Mouse (Mus musculus) retina, embryonic 14.5 days (tissue): ENCODE results near the gene Fndc5.

Source experiments
- DNase-seq: peaks from one replicate; pipeline ENCODE4 v3.0.0-alpha.2; 2015; ENCODE audit warnings: low spot score

Fndc5 gene

DNA sequence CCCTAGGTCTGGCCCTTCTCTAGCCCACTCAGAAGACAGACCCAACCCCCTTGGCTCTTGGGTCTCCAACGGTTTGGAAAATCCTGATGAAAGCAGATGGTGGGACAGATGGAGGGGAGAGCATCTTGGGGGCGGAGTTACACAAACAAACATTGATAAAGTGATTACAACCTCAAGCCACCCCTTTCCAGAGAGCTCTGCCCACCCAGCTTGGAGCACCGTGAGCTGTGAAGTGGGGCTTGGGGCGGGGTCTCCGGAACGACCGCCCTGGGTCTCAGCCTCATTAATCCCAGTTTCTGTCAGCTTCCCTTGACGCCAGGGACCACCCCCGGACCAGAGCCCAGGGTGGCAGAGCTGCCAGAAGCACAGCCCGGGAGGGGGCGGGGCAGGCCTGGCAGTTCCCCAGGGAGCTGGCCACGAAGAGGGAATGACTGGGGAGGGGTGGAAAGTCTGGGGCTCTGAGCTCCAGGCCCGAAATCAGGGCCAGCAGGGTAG lies 12.1 kb upstream of the Fndc5 start:
- peak; percentile 73 for DNase-seq

- DNase-seq: peak; percentile 64
These were observed 10.9 kb upstream of the Fndc5 start for GRCm38 (mm10) chr4:129125736-129126451.

DNA sequence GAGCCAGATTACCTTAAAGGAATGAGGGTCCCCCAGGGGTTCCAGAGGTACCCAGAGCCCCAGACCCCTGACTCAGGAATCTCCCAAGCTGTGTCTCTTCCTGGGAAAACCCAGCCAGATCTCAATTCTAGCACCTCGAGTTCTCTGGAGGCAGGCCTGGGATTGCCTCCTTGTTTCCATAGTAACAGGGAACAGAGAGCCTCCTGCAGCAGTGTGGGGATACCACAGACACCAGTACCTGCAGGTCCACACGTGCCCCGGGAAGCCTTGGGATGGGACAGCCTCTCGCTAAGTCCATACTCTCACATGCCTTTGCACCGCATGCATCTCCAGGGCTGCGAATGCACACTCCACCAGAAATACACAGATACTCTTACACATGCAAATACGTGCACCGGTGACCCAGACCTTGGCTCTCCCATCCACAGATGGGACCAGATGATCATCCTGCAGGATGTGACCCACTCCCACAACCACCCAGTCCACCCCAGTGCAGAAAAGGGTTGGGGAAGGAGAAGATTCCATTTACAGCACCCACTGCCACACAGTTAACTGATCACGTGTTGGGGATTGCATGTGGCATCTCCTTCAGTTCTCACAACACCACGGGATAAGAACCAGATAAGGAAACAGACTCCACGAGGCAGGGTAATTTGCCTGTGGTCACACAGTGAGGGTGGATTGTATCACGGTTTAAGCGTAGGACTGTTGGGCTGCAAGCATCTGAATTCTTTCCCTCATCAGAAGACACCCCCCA lies 8.0 kb upstream of the Fndc5 start:
- DNase-seq: no peak

- no peak for DNase-seq
These were observed 7.4 kb upstream of the Fndc5 start for GRCm38 (mm10) chr4:129129387-129129786.

DNA sequence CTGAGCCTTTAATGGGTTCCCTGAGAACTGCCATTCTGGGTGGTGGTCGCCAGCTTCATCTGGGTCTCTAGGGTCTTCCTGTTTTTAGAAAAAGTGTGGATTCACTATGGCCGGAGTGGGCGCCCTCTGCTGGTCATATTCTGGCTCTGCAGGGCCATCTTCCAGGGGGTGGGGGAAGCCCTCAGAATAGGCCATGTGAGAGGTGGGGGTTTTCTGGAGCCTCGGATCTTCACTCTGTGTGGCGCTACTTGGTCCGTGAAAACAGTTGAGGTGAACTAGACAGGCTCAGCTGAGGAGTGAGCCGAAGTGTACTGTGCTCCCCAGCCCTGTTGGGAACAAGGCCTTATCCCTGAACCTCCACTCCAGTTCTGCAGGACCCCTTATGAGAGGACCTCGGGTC lies 6.7 kb upstream of the Fndc5 start:
- DNase-seq: peak; percentile 84

DNA sequence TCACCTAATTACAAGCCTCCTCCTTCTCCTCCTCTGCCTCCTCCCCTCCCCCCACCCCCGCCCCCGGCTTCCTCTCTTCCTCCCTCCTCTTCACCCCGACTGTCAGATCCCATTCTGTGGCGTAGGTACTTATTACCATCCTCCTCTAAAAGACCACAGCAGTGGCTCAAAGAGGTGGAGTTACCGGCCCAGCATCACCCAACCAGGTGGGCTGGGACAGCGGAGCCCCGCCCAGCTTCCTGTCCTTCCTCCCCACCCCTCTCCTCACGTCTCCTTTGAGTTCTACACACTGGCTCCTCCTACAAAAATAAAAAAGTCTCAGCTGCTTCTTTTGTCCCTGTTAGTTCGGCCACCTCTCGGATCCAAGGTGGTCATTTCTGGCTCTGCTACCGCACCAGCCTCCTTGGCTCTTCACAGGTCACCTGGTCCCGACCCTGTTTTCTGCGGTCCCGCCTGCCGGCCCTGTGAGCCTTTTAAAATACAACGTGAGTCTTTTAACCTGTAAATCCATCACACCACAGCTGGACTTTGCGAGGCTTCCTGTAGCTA lies 6.0 kb upstream of the Fndc5 start:
- no peak for DNase-seq

- DNase-seq: peak; percentile 97
These were observed 1.8 kb upstream of the Fndc5 start for GRCm38 (mm10) chr4:129134799-129135585.

DNA sequence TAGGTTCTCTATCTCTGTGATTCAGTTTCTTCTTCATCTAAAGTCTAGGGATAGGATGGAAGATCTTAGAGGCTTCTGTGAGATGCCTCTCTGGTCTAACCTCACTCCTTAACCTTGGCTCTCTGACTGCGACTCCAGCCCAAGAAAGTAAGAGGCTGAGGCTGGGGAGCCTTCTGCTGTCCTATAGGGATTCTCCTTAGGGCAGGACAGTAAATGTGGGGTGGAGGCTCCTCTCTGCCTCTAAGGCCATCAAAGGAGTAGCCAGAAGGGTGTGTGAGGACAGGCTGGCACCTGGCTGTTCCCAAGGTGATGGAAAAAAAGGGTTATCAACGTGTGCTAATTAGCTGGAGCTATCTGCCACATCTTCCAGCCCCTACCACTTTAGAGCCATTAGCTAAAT lies 1.2 kb upstream of the Fndc5 start:
- DNase-seq: no peak

- DNase-seq: no peak
These were observed 615 bp upstream of the Fndc5 start for GRCm38 (mm10) chr4:129136189-129136578.

GRCm38 (mm10) chr4:129137392-129138321 lies 858 bp downstream of the Fndc5 start:
- DNase-seq: no peak

DNA sequence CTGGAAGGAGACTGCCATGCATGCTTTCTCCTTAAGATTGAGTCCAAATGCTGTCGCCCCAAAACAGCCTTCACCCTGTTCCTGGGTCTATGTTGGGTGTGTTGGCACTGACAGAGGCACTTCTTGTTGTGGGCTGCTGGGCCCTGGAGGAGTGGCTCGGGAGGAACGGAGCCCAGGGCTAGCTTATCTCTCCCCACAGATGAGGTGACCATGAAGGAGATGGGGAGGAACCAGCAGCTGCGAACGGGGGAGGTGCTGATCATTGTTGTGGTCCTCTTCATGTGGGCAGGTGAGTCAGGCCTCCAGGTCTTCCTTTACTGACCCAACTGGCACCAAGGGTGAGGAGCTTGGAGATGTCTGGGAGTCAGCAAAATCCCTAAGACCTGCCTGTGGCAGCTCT lies 2.8 kb downstream of the Fndc5 start:
- no peak for DNase-seq

DNA sequence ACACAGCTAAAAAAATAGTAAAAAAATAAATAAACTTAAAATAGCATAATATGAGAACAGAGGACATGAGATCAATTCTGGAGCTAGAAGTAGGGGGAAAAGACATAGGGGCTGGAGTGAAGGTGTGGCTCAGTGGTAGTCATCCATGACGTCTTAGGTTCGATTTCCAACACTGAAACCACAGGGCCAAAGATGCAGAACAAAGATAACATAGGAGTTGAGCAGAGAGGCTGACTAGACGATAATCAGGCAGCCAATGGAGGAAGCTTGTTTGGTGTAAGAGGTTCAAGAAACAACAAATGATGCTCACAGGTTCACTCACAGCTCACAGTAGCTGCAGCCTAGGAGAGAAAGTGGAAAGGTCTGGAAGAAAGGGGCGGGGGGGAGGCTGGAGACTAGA lies 4.0 kb downstream of the Fndc5 start:
- no peak for DNase-seq

- no peak for DNase-seq
These were observed 5.0 kb downstream of the Fndc5 start for GRCm38 (mm10) chr4:129141560-129142438.

- DNase-seq: no peak
These were observed 5.7 kb downstream of the Fndc5 start for GRCm38 (mm10) chr4:129142439-129143045.

GRCm38 (mm10) chr4:129143509-129143908 lies 6.7 kb downstream of the Fndc5 start:
- DNase-seq: no peak

DNA sequence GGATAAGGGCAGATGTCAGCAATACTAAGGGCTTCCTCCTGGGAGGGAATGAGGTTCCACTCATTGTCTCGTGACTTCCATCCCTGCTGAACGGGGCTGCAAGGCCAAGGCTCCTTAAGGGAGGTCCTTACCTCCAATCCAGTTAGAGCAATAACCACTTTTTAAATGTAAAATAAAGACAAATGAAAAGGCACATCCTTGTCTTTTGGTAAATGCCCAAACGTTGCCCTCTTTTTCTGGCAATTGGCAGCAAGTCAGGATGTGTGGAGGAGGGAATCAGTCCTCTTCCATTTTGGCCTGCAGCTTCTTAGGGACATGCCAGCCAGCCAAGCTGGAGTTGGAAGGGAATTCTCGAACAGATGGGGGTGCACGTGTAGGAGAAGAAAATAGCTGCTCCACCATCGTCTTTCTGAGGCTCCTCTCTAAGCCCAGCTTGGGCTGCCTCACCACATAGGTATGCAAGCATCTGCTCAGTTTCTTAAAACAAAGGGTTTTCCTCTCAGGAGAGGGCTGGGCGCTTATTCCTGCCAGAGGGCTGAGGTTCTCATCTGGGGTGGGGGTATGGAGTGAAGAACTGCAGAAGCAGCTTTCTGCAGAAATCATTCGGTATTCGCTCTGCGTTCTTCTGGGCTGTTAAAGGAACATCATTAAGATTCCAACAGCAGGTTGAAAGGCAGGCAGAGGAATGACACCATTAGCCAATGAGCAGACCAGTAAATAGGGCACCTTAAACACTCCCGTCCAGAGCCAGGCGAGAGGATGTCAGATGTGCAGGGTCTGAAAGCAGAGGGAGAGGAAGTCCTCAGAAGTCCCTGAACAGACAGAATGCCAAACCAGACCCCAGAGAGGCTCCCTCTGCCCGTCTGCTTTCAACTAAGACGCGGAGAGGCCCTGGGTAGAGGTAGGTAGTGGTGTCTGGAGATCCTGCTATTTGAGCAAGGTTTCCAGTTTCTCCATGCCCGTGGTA lies 7.9 kb downstream of the Fndc5 start:
- no peak for DNase-seq

DNA sequence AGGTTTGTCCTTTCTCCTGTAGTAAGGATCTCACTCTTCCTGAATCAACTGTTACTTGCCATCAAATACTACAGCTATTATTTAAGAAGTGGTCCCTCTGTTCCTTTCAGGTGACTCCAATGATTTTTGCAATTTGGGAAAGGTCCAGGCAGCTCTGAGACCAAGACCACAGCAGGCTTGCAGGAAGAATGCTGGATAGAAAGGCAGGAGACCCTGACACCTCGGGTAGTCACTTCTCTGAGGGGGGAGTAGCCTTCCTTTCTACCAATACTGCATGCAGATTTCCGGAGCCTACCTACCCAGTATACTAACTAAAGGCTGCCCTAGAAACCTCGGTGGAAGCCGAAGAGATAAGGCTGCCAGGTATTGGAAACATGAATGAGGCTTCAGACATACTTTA lies 8.6 kb downstream of the Fndc5 start:
- DNase-seq: no peak

DNA sequence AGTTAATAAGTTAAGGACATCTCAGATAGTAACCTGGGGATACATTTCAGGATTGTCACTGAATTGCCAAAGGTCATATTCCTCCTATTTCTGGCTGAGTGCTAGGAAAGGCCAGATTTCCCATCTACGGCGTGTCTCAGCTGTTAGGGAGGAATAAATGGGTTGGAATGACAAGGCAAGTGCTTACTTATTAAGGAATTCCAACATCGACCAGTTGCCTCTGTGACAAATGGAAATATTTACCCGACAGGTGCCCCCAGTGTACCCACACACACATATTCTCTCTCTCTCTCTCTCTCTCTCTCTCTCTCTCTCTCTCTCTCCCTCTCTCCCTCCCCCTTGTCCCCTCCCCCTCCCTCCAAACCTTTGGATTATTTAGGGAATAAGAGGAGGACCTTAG lies 9.1 kb downstream of the Fndc5 start:
- DNase-seq: no peak

DNA sequence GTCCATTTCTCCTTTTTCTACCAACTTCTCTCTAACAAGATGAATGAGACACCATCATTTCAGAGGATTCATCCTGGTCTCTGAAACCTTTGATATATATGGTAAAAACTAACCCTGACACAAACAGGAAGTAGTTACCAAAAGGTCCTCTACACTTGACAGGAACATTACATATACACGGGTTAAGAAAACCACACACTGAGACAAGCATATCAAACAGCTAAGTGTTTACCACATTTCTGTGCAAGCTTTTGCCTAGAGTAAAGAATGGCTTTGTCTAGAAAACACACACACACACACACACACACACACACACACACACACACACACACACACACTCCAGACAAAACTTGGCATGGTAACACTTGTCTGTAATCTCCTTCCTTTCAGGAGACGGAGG lies 9.6 kb downstream of the Fndc5 start:
- DNase-seq: no peak
